Mouse (Mus musculus): ENCODE data around the gene Tirap.

- TF ChIP-seq CTCF (IDR thresholded peaks at IDR 0.05; ENCODE audit: extremely low read depth, insufficient read depth, low read length) (no peak), POLR2A (IDR thresholded peaks at IDR 0.05; ENCODE audit: extremely low read depth, insufficient read depth, low read length) (no peak)
Measured at GRCm38 (mm10) chr9:35235996-35236395, 35.9 kb upstream of the Tirap start.

Data from cortical plate, adult 2 months (tissue).